ENCODE assay signal across 8 mouse cellular contexts in genomic region chr4:117188969-117189368, GRCm38 (mm10). TPM values are rescaled to one million over a fixed set of nuclear protein-coding genes. Genes with fewer than 3 reads are reported as not detected.
DNase-seq lines count a peak whose midpoint lies in the region; ATAC-seq and TF ChIP-seq lines count a peak whose summit lies in the region.

No protein-coding gene starts in this region.

- 51% methylated on average over 3 of the region's 3 CpGs for WGBS in cerebellum, adult 2 months
- WGBS in neural tube, embryonic 11.5 days: 65% methylated on average over 3 of the region's 3 CpGs
- 53% methylated on average over 3 of the region's 3 CpGs for WGBS in limb, embryonic 14.5 days
- 55% methylated on average over 3 of the region's 3 CpGs for whole genome bisulfite sequencing in stomach, embryonic 16.5 days

- no peak overlapping the region for H3K27ac ChIP-seq in cerebellum, adult 2 months (ENCODE audit: insufficient read depth, low read length)
- no peak overlapping the region for H3K27ac ChIP-seq in neural tube, embryonic 11.5 days (ENCODE audit: low read depth, low read length)
- H3K27ac ChIP-seq in limb, embryonic 14.5 days (replicated peaks; ENCODE audit: low read depth, low read length): peak overlapping the region; percentile 71
- H3K27ac ChIP-seq in stomach, embryonic 16.5 days (ENCODE audit: low read length): peak overlapping the region; percentile 67

- H3K9ac ChIP-seq in neural tube, embryonic 11.5 days (ENCODE audit: low read length): peak overlapping the region; percentile 51
- peak overlapping the region; percentile 44 for H3K9ac ChIP-seq in limb, embryonic 14.5 days (ENCODE audit: low read depth, low read length, severe bottlenecking)
- peak overlapping the region; percentile 68 for H3K9ac ChIP-seq in stomach, embryonic 16.5 days (ENCODE audit: low read length)

- no peak for TF ChIP-seq CTCF in cerebellum, adult 2 months (IDR thresholded peaks at IDR 0.05; ENCODE audit: borderline replicate concordance, insufficient read depth, low read depth, low read length)

- H3K36me3 ChIP-seq in neural tube, embryonic 11.5 days (ENCODE audit: control insufficient read depth, insufficient read depth, low read length): no peaks in the 10 kb centered on the region
- H3K36me3 ChIP-seq in limb, embryonic 14.5 days (ENCODE audit: control insufficient read depth, insufficient read depth, low read length): no peaks in the 10 kb centered on the region
- H3K36me3 ChIP-seq in stomach, embryonic 16.5 days (ENCODE audit: control insufficient read depth, insufficient read depth, low read length): no peaks in the 10 kb centered on the region

- no peak for DNase-seq in cerebellum, adult 2 months
- no peak for DNase-seq in cerebellum, postnatal 10 days
- DNase-seq in neural tube, embryonic 11.5 days (ENCODE audit: low spot score): no peak
- no peak for DNase-seq in neural tube, embryonic 10.5 days (ENCODE audit: extremely low spot score, low spot score)
- no peak for DNase-seq in limb, embryonic 14.5 days (ENCODE audit: low spot score)
- DNase-seq in natural killer cell, adult 2 months (ENCODE audit: low spot score in 2 of 2): no peak
- no peak for DNase-seq in adrenal gland, postnatal 4 days (ENCODE audit: low spot score in 2 of 2)

- no peaks in the 10 kb centered on the region for H3K27me3 ChIP-seq in cerebellum, adult 2 months (ENCODE audit: control insufficient read depth, insufficient read depth, low read length)
- no peaks in the 10 kb centered on the region for H3K27me3 ChIP-seq in neural tube, embryonic 11.5 days (ENCODE audit: control insufficient read depth, insufficient read depth, low read length)
- H3K27me3 ChIP-seq in limb, embryonic 14.5 days (ENCODE audit: control insufficient read depth, insufficient read depth, low read length): no peaks in the 10 kb centered on the region
- H3K27me3 ChIP-seq in stomach, embryonic 16.5 days (ENCODE audit: control insufficient read depth, insufficient read depth, low read length): no peaks in the 10 kb centered on the region

- no peaks in the 10 kb centered on the region for H3K4me1 ChIP-seq in cerebellum, adult 2 months (ENCODE audit: control insufficient read depth, insufficient read depth, low read length)
- no peaks in the 10 kb centered on the region for H3K4me1 ChIP-seq in neural tube, embryonic 11.5 days (ENCODE audit: control insufficient read depth, insufficient read depth, low read length)
- H3K4me1 ChIP-seq in limb, embryonic 14.5 days (ENCODE audit: control insufficient read depth, insufficient read depth, low read length): no peaks in the 10 kb centered on the region
- H3K4me1 ChIP-seq in stomach, embryonic 16.5 days (ENCODE audit: control insufficient read depth, insufficient read depth, low read length): no peaks in the 10 kb centered on the region

- no peak for ATAC-seq in neural tube, embryonic 11.5 days (ENCODE audit: insufficient read depth, low FRiP score, low TSS enrichment)
- no peak for ATAC-seq in limb, embryonic 14.5 days (ENCODE audit: low FRiP score, low read depth)
- ATAC-seq in stomach, embryonic 16.5 days (ENCODE audit: insufficient read depth, low FRiP score): no peak

- H3K9me3 ChIP-seq in neural tube, embryonic 11.5 days (ENCODE audit: control insufficient read depth, low read length): no peaks in the 10 kb centered on the region
- no peaks in the 10 kb centered on the region for H3K9me3 ChIP-seq in limb, embryonic 14.5 days (ENCODE audit: control insufficient read depth, low read length)
- H3K9me3 ChIP-seq in stomach, embryonic 16.5 days (replicated peaks; ENCODE audit: control insufficient read depth, low read length): no peaks in the 10 kb centered on the region

- TF ChIP-seq POLR2A in cerebellum, adult 2 months (IDR thresholded peaks at IDR 0.05; ENCODE audit: borderline replicate concordance, insufficient read depth, low read length): no peak
- TF ChIP-seq POLR2A in limb, embryonic 14.5 days (IDR thresholded peaks at IDR 0.05; ENCODE audit: borderline replicate concordance, extremely low read depth, insufficient read depth, insufficient read length): no peak

- peak overlapping the region; percentile 2 for H3K4me3 ChIP-seq in cerebellum, adult 2 months (replicated peaks; ENCODE audit: insufficient read depth, low read depth, low read length)
- 0 out of 2 replicates have a peak overlapping the region, but pooled peaks have one; percentile 15 for H3K4me3 ChIP-seq in neural tube, embryonic 11.5 days (ENCODE audit: low read depth, low read length)
- H3K4me3 ChIP-seq in limb, embryonic 14.5 days (replicated peaks; ENCODE audit: low read length): peak overlapping the region; percentile 34
- peak overlapping the region; percentile 38 for H3K4me3 ChIP-seq in stomach, embryonic 16.5 days (replicated peaks; ENCODE audit: low read length)

- peak overlapping the region; percentile 35 for H3K4me2 ChIP-seq in neural tube, embryonic 11.5 days (ENCODE audit: low read depth)
- H3K4me2 ChIP-seq in limb, embryonic 14.5 days (replicated peaks; ENCODE audit: low read depth, low read length, severe bottlenecking): peak overlapping the region; percentile 50
- peak overlapping the region; percentile 56 for H3K4me2 ChIP-seq in stomach, embryonic 16.5 days (ENCODE audit: low read depth, low read length)

RNA-seq across cellular contexts. Expression of gene Kif2c, which starts 6.5 kb away (rescaled TPM):
- 0.05 and 0.16 TPM in 2 replicates for polyA plus RNA-seq in cerebellum, adult 2 months (2012; rRNA removed)
- 80.0 and 85.6 TPM in 2 replicates for polyA plus RNA-seq in neural tube, embryonic 11.5 days (2014; fragmentation: Nextera tagmentation; extraction: Ambion mirVana)
- 30.4 and 36.9 TPM in 2 replicates for polyA plus RNA-seq in limb, embryonic 14.5 days (2012; rRNA removed)
- polyA plus RNA-seq in limb, embryonic 14.5 days (2014; fragmentation: Nextera tagmentation; extraction: Ambion mirVana): 43.3 and 50.9 TPM in 2 replicates
- polyA plus RNA-seq in stomach, embryonic 16.5 days (2015; fragmentation: Nextera tagmentation; extraction: Ambion mirVana): 42.4 and 44.3 TPM in 2 replicates
- total RNA-seq in adrenal gland, postnatal 4 days (2021): 10 to 100 TPM; 16.0 to 16.5 TPM

RNA-seq across cellular contexts. Expression of gene Rps8, which starts 32.9 kb away (rescaled TPM):
- polyA plus RNA-seq in cerebellum, adult 2 months (2012; rRNA removed): 458 and 507 TPM in 2 replicates
- polyA plus RNA-seq in neural tube, embryonic 11.5 days (2014; fragmentation: Nextera tagmentation; extraction: Ambion mirVana): 818 and 875 TPM in 2 replicates
- 1,144 and 1,706 TPM in 2 replicates for polyA plus RNA-seq in limb, embryonic 14.5 days (2012; rRNA removed)
- polyA plus RNA-seq in limb, embryonic 14.5 days (2014; fragmentation: Nextera tagmentation; extraction: Ambion mirVana): 1,276 and 1,329 TPM in 2 replicates
- 671 and 829 TPM in 2 replicates for polyA plus RNA-seq in stomach, embryonic 16.5 days (2015; fragmentation: Nextera tagmentation; extraction: Ambion mirVana)
- total RNA-seq in adrenal gland, postnatal 4 days (2021): 1,000 to 10,000 TPM; 1,506 to 1,548 TPM

RNA-seq across cellular contexts. Expression of gene Plk3, which starts 55.2 kb away (rescaled TPM):
- 11.2 and 13.6 TPM in 2 replicates for polyA plus RNA-seq in cerebellum, adult 2 months (2012; rRNA removed)
- polyA plus RNA-seq in neural tube, embryonic 11.5 days (2014; fragmentation: Nextera tagmentation; extraction: Ambion mirVana): 42.5 and 48.9 TPM in 2 replicates
- 7.3 and 8.9 TPM in 2 replicates for polyA plus RNA-seq in limb, embryonic 14.5 days (2012; rRNA removed)
- 4.7 and 5.8 TPM in 2 replicates for polyA plus RNA-seq in limb, embryonic 14.5 days (2014; fragmentation: Nextera tagmentation; extraction: Ambion mirVana)
- polyA plus RNA-seq in stomach, embryonic 16.5 days (2015; fragmentation: Nextera tagmentation; extraction: Ambion mirVana): 3.4 and 5.0 TPM in 2 replicates
- 1 to 10 TPM; 4.8 to 5.7 TPM for total RNA-seq in adrenal gland, postnatal 4 days (2021)

Comparison
In these comparisons a context has a peak if more than half of its experiments do, and no peak if none do; other contexts are left out.
1. H3K27ac ChIP-seq: peak in limb, embryonic 14.5 days (single experiment) and stomach, embryonic 16.5 days (single experiment); none in cerebellum, adult 2 months (single experiment) and neural tube, embryonic 11.5 days (single experiment).
2. RNA of gene Kif2c, which starts 6.5 kb away (polyA plus RNA-seq): 80.0 to 85.6 TPM in neural tube, embryonic 11.5 days, 42.4 to 44.3 TPM in stomach, embryonic 16.5 days and 30.4 to 50.9 TPM in limb, embryonic 14.5 days; 0.05 to 0.16 TPM in cerebellum, adult 2 months; every median in the first group is over 10 times any median in the second.
3. Peak in every context shown above with its lines, with median percentiles within 50 percentile points of each other: H3K4me3 ChIP-seq, H3K4me2 ChIP-seq and H3K9ac ChIP-seq.